Mouse (Mus musculus) layer of hippocampus, adult 9-11 months (tissue): ENCODE measurements at regions not wholly inside any gene's neighbourhood (a gene's known extent, or its start where the extent isn't known, plus 50 kb on each side); places are given as distances from the start of the nearest gene placed in this dataset.
"Not testable (repeated sequence)": the region's sequence is repeated elsewhere in the genome, so short reads cannot be mapped to it uniquely, and the experiment has no call there.

ENCODE experiments used
- DNase-seq: peaks from one replicate; pipeline ENCODE4 v3.0.0; 2022

DNA sequence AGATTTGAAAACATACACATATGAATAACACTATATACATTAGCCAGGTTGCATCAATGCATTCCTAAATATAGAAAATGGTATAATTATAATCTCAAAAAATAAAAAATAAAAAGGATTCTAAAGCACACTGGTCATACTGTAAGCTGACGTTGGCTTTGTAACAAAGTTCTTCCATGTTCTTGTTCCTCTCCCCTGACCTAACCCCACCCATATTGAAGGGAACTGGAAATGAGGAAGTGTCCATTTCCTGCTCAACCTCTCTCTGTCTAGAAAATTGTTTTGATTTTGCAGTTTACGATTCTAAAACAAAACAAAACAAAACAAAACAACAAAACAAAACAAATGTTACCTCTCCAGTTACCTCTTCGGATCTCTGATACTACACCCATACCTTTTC is 427.5 kb upstream of the Dab2 start:
- no peak for DNase-seq

DNA sequence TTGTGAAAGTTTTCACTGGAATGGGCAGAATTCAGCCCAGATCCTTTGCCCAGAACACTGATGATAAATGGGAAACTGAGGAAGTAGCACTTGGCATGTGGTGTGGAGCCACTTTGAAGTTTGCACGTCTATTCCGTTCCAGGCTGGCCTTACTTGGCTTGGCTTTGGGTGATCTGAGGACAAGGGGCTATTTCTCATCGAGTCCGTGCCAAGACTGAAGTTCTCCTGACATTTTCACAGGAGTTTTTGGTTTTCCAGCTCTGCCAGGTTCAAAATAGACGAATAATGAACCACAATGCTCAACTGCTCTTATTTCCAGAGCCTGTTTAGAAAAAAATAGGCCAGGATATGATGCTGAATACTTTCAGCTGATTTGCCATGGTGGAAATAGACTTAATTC is 421.8 kb upstream of the Dab2 start:
- DNase-seq, result no peak

DNA sequence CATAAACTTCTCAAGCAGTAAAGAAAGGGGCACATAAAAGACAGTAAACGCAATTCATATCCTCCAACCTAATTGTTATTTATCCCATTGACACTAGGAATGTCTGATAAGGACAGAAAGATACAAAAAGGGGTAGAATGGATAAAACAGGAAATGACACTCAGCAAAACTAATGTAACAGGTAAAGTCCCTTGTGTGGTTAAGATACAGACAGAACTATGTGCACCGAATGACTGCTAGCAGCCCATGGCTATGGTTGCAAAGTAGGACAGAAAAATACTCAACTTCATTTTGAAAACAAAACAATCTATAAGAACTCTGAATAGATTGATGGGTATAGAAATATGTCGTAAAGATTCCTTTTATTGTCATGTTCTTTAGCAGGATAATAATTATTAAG is 408.4 kb upstream of the Dab2 start:
- DNase-seq, result no peak

DNA sequence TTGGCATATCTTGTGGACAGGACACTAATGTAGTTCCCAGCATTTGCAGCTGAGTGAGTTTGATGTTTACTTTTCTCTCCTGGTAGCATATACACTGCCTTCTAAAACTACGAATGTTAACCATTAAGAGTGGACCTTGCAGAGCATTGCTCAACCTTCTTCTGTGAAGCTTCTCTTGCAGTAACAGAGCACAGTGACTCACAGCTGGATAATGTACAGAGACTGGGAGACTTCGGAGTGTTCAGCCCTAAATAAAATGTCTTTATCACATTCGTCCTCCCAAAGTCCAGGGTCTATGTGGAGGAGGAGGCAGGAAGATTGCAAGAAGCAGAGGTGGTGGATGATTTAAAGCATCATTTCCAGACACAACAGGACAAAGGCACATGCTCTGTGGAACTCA is 407.6 kb upstream of the Dab2 start:
- DNase-seq, result no peak

DNA sequence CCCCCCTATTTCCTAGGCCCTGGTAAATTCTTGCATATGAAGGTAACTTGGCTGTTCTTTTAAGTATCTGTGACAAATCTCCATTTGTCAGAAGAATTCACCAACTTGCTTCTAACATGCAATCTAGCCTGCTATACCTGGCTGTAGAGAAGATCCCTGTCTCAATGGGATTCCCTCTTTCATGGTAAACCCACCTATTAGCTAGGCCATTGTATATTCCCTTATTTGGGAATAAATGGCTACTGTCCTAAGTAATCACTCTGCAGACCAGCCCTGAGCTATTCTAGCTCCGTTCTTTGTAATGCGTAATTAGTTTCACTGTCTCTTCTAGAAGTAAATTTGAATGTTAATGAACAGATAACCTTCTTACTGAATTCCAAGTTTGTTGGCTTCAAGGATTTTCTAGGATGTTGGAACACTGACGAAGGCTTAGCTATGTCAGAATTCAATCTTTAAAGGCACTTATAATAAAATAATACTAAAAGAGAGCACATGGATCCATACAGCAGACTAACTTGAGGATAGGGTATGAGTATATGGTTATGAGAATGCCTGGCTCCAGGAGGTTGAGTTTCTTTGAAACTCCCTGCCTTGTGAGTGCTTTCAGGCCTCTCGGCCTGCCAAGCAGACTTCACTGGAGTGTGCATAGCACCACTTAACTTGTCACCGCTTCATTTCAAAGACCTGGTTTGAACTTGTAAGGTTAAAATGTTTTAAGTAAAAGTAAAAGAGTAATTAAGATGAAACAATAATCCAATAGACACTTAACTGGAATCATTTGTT is 403.7 kb upstream of the Dab2 start:
- DNase-seq, result not testable (repeated sequence)

DNA sequence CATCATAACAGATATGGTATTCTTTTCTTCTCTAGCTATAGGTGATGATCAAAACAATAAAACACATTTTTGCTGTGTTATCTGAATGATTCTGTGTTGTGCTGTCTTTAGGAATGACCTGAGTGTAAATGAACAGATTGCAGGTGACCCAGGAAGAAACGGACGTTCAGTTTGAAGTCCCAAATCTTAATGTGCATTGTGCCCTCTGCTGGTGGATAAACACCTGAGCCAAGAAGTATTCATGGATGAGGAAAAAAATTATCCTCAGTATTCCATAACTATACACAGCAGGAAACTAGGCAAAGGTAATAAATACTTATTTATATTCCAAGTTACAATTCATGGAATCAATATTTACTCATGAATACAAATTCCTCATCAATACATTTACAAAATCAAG is 384.3 kb upstream of the Dab2 start:
- no peak for DNase-seq

DNA sequence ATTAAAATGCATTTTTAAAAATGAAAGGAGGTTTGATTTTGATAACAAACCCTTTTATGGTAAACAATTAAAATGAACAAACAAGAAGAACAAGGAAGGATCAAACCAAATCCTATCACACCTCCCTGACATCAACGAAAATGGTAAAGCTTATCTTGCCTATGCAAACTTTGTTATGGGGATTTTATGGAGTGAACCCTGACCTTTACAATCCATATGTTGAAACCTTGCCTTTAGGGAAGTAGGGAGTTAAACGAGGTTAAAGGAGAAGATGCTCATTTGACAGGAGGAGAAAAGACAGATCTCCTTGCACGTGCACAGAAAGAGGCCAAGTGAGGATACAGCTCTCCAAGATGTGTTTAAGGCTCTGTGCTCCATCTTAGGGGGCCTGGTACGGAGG is 379.5 kb upstream of the Dab2 start:
- no peak for DNase-seq

DNA sequence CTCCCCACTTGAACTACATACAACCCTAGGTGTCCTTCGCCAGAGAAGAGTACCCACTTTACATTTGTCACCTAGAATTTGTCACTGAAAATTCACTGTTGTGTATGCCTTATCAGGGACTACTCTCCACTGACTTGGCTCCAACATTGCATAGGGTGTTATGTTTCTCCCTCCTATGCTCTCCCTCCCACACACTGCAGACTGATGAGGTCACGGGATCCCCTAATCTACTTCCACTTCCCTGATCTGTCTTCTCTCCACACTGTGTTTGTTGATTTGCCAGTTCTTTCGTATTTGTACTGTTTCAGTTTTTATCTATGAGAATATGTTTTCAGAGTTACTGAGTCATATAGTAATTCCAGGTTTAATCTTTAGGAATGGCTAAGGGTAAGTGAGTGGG is 371.8 kb upstream of the Dab2 start:
- no peak for DNase-seq

DNA sequence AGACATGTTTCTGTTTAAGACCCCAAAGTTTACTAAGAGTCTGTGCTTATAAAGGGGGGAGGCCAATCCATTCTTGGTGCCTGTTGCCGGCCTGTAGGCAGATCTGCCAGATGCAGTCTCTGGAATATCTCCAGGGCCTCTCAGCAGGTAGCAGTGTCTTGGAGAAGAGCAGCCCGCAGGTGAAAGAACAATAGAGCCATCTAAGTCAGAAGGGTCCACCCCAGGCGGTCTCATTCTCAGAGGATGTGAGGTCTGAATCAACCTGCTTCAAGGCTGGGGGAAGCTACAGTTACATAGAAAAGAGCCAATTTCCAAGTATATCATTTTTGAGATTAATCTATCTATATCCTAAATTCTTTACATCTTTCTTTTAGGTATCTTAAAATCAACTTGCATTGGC is 366.0 kb upstream of the Dab2 start:
- no peak for DNase-seq

DNA sequence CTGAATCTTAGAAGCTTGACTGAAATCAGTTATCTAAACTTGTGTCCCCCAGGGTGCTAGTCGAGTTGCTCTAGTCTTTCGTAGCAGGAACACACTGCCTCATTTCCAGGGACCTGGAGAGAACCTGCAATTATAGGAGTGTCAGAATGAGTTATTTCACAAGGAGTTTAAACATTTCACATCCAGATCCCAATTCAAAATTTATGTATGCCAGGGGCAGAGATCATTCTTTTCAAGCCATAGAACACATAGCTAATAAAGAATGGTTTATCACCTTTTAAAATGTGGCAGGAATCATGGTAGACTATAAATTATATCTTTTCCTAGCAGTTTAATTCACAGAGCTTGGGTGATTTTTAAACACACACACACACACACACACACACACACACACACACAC is 358.6 kb upstream of the Dab2 start:
- DNase-seq, result no peak

DNA sequence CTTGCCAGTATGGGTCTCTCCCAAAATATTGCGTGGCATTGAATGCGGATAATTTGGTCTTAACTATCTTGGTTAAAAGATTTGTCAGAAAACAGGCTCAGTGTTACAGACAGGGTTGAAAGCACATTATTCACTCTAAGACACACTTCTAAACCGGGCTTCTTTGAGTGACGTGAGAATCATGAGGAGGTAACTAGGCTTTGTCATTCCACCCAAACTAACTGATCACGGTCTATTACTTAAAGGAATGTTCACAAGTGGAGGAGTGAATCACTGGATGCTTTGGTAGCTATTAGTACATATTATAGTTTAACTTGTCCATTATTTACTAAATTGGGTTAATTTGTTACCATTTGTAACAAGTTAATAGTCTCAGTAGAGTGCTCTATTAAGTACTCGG is 352.9 kb upstream of the Dab2 start:
- DNase-seq, result no peak

DNA sequence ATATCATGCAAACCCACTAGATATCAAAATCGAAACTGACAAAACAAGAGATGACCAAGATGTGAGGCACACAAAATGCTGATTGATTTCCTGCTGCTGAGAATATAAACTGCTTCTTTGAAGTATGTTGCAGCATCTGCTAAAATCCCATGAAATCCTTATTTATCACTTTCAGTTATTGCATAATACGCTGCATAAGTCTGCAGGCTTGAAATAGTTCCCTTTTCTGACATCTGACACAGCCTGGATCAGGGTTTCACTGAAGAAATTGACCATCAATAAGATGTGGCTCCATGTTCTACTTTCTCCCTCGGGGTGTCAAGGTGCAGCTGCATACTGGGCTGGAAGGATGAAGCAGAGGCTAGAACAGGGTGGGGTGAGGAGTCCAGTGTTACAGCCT is 348.7 kb upstream of the Dab2 start:
- no peak for DNase-seq

DNA sequence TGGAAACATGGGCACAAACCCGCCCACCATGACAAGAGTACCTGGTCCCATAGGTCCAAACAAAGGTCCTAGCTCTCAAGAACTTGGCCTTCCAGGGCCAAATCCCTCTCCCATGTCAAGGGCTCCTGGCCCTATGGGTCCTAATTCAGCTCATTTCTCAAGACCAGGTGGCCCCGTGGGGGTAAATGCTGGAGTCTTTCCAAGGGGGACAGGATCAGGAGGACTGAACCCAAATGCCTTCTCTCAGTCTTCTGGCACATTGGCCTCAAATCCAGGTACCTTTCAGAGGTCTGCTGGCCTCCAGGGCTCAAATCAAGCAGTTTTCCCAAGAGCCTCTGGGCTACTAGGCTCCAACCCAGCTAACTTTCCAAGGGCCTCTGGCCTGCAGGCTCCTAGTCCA is 347.9 kb upstream of the Dab2 start:
- not testable (repeated sequence) for DNase-seq

DNA sequence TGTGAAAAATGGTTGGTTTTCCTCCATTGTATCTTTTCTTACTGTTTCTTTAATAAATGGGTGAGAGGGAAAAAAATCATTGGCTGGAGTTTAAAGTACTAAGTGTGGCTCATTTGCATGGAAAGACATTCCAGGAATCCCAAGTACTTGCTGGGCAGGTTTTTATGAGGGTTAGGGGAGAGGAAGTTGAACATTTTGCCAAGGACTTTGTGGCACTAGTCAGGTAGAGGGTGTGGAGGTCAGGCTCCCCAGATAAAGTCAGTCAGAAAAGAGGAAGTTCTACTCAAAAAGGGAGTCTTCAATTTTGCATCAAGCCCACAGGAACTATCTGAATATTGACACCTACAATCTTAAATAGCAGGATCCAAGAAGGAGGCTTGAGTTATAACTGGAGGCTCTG is 346.5 kb upstream of the Dab2 start:
- DNase-seq, result no peak

DNA sequence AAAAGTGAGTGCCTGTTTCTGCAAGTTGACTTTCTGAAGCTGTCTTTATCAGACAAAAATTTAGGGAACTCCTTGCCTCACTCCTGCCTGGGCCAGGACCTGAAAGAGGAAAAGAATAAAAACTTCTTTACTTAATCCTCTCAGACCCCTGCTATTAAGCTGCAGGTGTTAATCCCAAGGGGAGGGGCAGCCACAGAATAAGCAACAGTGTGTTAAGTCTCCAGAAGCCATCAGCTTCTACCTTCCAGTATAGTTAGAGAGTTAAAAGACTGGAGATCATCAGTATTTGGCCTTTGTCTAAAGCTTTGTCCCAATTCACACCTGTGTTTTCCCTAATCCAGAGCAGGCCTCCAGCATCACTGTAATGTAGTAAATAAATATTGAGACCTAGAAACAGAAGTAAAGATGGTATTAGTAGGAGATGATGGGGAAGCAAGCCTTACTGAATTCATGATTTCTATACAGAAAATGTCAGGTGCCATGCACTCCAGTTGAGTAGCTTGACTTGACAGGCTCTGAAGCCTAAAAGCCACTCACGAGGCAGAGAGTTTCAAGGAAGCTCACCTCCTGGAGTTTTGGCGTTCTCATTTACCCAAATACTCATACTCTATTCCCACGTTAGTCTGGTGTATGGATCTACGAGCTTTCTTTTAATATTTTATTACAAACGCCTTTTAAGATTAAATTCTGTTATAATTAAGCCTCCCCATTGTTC is 308.1 kb upstream of the Dab2 start:
- DNase-seq, result no peak

DNA sequence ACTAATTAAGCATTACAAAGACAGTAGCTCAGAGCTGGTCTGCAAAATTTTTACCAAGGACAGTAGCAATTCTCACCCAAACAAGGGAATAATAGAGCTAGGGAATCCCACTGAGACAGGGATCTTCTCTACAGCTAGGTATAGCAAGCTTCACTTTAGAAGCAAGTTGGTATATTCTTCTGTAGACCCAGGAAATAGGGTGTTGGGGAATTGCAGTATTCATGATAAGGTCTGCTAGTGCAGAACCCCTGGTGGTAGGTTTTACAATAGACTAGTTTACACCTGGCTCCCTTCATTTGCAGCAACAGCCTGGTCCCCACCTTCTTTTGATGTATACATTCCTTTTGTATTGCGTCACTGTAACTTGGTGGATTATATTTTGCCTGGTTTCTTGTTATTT is 307.4 kb upstream of the Dab2 start:
- not testable (repeated sequence) for DNase-seq

DNA sequence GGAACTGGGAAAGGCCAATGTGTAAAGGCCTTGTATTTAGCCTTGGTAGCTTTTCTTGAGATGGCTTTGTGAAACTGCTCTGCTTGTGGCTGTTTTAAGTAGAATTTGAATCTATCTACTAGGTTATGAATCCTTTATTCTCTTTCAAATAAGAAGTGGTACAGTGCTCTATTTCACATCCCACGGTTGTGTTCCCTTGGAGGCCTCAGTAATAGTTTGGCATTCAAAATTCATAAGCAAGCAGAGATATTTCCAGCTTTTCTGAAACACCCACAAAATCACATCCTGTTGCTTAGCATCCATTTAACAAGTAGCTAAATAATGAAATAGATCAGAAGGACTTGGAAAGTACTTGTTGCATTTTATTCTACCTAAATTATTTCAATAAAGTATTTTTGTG is 298.8 kb upstream of the Dab2 start:
- peak; percentile 30 for DNase-seq

DNA sequence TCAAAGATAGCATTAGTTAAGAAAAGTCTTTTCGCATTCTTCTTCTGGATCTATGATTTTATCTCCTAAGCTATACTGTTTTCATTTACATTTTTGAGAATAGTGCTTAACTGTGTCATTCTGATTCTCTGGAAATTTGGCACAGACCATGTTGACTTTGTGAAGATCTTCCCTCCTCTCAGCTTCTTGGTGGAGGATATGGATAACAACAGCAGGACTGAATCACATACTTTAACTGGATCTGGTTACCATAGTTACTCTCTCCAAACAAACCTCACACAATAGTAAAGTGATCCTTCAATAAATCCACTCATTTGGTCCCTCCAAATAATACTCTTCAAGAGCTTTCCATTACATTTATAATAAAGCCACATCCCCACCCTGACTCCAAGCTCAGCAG is 298.2 kb upstream of the Dab2 start:
- no peak for DNase-seq

DNA sequence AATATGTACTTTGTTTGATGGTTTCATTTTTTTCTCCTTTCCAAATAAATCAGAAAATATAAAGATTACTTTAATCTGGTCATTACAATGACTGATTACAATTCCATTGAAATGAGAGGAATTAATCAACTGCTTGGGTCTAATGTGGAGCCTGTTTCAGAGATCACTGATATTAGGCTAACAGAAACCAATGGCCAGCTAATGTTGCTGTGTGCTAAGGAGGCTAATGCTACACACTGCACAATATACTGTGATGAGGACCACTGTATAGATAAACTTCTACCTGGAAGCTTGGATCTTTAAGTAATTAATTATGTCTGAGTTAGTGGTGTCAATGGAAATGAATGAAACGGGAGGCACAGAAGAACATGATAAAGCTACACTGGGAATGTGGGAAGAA is 284.6 kb upstream of the Dab2 start:
- DNase-seq, result no peak

DNA sequence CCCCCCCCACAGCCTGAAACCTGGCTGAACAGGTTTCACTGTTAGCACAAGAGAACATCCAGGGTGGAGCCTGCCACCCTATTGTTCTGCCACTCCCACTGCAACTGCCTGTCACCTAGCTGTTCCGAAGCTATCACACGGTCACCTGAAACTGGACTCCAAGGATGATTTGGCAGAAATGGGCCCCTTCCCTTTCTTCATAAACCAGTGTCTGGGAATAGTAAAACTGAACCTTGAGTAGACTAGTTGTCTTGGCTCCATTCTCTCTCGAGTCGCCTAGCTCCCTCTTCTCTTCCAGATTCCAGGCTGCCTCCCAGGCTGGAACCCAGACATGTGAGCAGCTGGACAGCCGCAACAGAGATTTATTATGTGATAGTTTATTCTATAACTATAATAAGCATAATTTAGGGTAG is 282.9 kb upstream of the Dab2 start:
- no peak for DNase-seq

DNA sequence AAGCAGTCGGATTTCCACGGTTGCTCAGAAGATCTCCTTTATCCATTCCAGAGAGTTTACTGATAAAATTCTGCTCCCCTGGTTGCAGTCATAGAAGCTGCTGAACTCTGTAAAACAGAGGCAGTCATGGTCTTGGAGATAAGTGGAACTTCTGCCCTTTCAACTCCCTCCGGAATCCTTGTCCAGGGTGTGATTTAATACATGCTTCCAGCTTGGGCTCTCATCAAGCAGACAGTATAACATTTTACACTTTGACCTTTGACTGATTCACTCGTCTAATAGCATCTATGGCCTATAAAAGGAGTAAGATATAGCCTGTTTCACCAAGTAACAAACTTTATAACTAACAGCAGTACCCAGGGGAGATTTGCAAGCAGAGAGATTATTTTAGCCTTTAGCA is 274.0 kb upstream of the Dab2 start:
- no peak for DNase-seq

DNA sequence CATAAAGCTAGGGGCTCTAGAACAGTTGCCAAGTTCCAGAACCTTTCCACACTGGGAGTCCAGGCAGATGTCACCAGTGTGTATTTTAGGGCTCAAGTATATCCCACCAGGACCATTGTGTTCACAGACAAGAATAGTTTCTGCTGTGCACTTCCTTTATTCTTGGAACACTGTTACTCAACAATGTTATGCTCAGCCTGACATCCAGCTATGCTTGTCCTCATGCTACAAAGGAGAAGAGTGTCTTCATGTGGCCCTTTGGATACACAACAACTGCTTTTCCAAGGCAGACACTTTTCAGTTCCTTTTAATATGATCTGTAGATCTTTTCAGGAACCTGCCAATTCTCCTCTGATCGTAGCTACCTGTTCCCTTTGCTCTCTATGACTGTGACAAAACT is 270.4 kb upstream of the Dab2 start:
- no peak for DNase-seq

DNA sequence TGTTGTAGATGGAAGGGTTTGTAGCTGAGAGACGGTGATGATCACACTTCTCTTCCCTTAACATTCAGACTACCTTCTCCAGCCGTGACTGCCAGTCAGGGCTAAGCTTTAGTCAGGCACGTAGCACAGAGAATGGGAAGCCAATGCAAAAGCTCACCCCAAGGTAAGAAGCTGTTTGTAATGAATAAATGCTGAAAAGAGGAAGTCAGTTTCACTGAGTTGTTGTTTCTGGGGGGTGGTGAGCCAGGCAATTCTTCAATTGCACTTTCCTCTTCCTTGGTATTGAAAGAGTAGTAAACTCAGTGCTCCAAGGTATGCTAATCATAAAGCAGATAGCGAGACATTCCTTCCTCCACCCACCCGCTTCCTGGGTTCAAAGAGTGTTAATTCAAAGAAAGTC is 269.2 kb upstream of the Dab2 start:
- DNase-seq, result no peak

DNA sequence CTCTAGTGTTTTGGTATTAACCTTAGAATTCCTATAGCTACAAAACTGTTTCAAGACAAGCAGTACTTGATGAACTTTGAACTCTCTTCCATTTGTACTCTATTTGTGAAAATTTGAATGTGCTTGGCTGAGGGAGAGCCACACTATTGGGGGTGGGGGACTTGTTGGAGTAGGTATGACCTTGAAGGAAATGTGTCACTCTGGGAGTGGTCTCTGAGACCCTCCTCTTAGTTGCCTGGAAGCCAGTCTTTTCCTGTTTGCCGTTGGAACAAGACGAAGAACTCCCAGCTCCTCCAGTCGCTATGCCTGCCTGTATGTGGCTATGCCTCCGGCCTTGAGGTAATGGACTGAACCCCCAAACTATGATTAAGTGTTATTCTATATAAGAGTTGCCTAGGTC is 265.4 kb upstream of the Dab2 start:
- no peak for DNase-seq
